Mouse (Mus musculus) neural tube, embryonic 15.5 days (tissue): ENCODE measurements at regions not wholly inside any gene's neighbourhood (a gene's known extent, or its start where the extent isn't known, plus 50 kb on each side); places are given as distances from the start of the nearest gene placed in this dataset.
A peak's percentile ranks its signal among the peaks of the same experiment; 100 is the strongest.

Experiments
- ATAC-seq: fragments of 200-750 bp; cut with Nextera tagmentation; 2 replicates; pipeline ENCODE4 v1.8.0; 2017; ENCODE audit warnings: mild to moderate bottlenecking, moderate TSS enrichment, moderate library complexity; ENCODE audit not compliant: low FRiP score
- H3K27ac ChIP-seq: fragments of 300-500 bp; sonication (generic); replicated peaks from 2 replicates; pipeline ENCODE4 v1.5.1; 2015; ENCODE audit warnings: mild to moderate bottlenecking, inconsistent platforms
- H3K27me3 ChIP-seq: fragments of 300-500 bp; sonication (generic); replicated peaks from 2 replicates; pipeline ENCODE4 v1.6.1; 2015; ENCODE audit warnings: inconsistent platforms
- H3K36me3 ChIP-seq: fragments of 300-500 bp; sonication (generic); 2 replicates; pipeline ENCODE4 v1.6.1; 2015; ENCODE audit warnings: inconsistent platforms
- H3K4me1 ChIP-seq: fragments of 300-500 bp; sonication (generic); 2 replicates; pipeline ENCODE4 v1.6.1; 2015; ENCODE audit warnings: inconsistent platforms
- H3K4me2 ChIP-seq: fragments of 300-500 bp; sonication (generic); 2 replicates; pipeline ENCODE4 v1.6.1; 2015; ENCODE audit warnings: inconsistent platforms, mild to moderate bottlenecking, moderate library complexity
- H3K4me3 ChIP-seq: fragments of 300-500 bp; sonication (generic); replicated peaks from 2 replicates; pipeline ENCODE4 v1.5.1; 2015; ENCODE audit warnings: mild to moderate bottlenecking, inconsistent platforms
- H3K9ac ChIP-seq: fragments of 300-500 bp; sonication (generic); replicated peaks from 2 replicates; pipeline ENCODE4 v1.6.1; 2015; ENCODE audit warnings: mild to moderate bottlenecking, inconsistent platforms
- H3K9me3 ChIP-seq: fragments of 300-500 bp; sonication (generic); replicated peaks from 2 replicates; pipeline ENCODE4 v1.6.1; 2016; ENCODE audit warnings: inconsistent platforms
- WGBS: fragments of 180-500 bp; shearing (Covaris S2); methylation state at CpG from one replicate; pipeline ENCODE4 v1.1.7; 2015; ENCODE audit warnings: mixed read lengths; 5-methylcytosine and 5-hydroxymethylcytosine counted together

GRCm38 (mm10) chr6:51078353-51078966, 354.0 kb upstream of the Nfe2l3 start:
- 47% methylated on average over 11 of the region's 11 CpGs for WGBS
- Histone ChIP-seq H3K4me1 (peaks cover 21% of the 10 kb centered on the region), H3K9me3 (no peaks in the 10 kb centered on the region), H3K27me3 (no peaks in the 10 kb centered on the region), H3K4me2 (no peak overlapping the region), H3K9ac (no peak overlapping the region), H3K36me3 (no peaks in the 10 kb centered on the region), H3K4me3 (no peak overlapping the region), H3K27ac (peak overlapping the region; percentile 56)
- ATAC-seq = peak; percentile 66

- no peak overlapping the region for H3K4me3 ChIP-seq
- H3K9ac ChIP-seq = no peak overlapping the region
- no peak for ATAC-seq
- no peaks in the 10 kb centered on the region for H3K27me3 ChIP-seq
- no peak overlapping the region for H3K4me2 ChIP-seq
- peaks cover 21% of the 10 kb centered on the region for H3K4me1 ChIP-seq
- H3K36me3 ChIP-seq = no peaks in the 10 kb centered on the region
- 74% methylated on average over 5 of the region's 5 CpGs for WGBS
- H3K9me3 ChIP-seq = no peaks in the 10 kb centered on the region
- H3K27ac ChIP-seq = no peak overlapping the region
Observed at GRCm38 (mm10) chr6:51078967-51079355, 353.5 kb upstream of the Nfe2l3 start.

GRCm38 (mm10) chr6:51081056-51081455, 351.4 kb upstream of the Nfe2l3 start:
- ATAC-seq = no peak
- H3K9me3 ChIP-seq = no peaks in the 10 kb centered on the region

GRCm38 (mm10) chr6:51084656-51085055, 347.8 kb upstream of the Nfe2l3 start:
- 0 out of 2 replicates have a peak, but pooled peaks cover 6% of the 10 kb centered on the region for H3K4me1 ChIP-seq
- H3K27ac ChIP-seq = no peak overlapping the region
- H3K27me3 ChIP-seq = no peaks in the 10 kb centered on the region
- WGBS = 83% methylated on average over 9 of the region's 9 CpGs
- no peak overlapping the region for H3K4me3 ChIP-seq
- no peaks in the 10 kb centered on the region for H3K9me3 ChIP-seq
- ATAC-seq = no peak
- H3K9ac ChIP-seq = no peak overlapping the region
- H3K4me2 ChIP-seq = no peak overlapping the region
- H3K36me3 ChIP-seq = no peaks in the 10 kb centered on the region

More at GRCm38 (mm10) chr6:51081056-51081455, 351.4 kb upstream of the Nfe2l3 start:
- Histone ChIP-seq H3K27me3 (no peaks in the 10 kb centered on the region), H3K4me3 (no peak overlapping the region), H3K4me2 (no peak overlapping the region), H3K27ac (no peak overlapping the region), H3K9ac (no peak overlapping the region), H3K36me3 (no peaks in the 10 kb centered on the region), H3K4me1 (peaks cover 23% of the 10 kb centered on the region)
- 86% methylated on average over 5 of the region's 5 CpGs for WGBS

- Histone ChIP-seq H3K27ac (no peak overlapping the region), H3K36me3 (no peaks in the 10 kb centered on the region), H3K9me3 (no peaks in the 10 kb centered on the region), H3K27me3 (no peaks in the 10 kb centered on the region), H3K4me2 (no peak overlapping the region), H3K4me3 (no peak overlapping the region), H3K4me1 (0 out of 2 replicates have a peak, but pooled peaks cover 6% of the 10 kb centered on the region), H3K9ac (no peak overlapping the region)
- WGBS = 67% methylated on average over 2 of the region's 2 CpGs
- no peak for ATAC-seq
Observed at GRCm38 (mm10) chr6:51085547-51085946, 346.9 kb upstream of the Nfe2l3 start.

- Histone ChIP-seq H3K4me1 (0 out of 2 replicates have a peak, but pooled peaks cover 6% of the 10 kb centered on the region), H3K4me3 (no peak overlapping the region), H3K27me3 (no peaks in the 10 kb centered on the region), H3K27ac (no peak overlapping the region), H3K9ac (no peak overlapping the region), H3K36me3 (no peaks in the 10 kb centered on the region), H3K4me2 (no peak overlapping the region), H3K9me3 (no peaks in the 10 kb centered on the region)
- ATAC-seq = no peak
- WGBS = 90% methylated on average over 4 of the region's 4 CpGs
Observed at GRCm38 (mm10) chr6:51086347-51086746, 346.1 kb upstream of the Nfe2l3 start.

GRCm38 (mm10) chr6:51087806-51088205, 344.7 kb upstream of the Nfe2l3 start:
- no peak overlapping the region for H3K27ac ChIP-seq
- H3K36me3 ChIP-seq = no peaks in the 10 kb centered on the region
- H3K9ac ChIP-seq = no peak overlapping the region
- no peaks in the 10 kb centered on the region for H3K9me3 ChIP-seq
- H3K4me3 ChIP-seq = no peak overlapping the region
- WGBS = 79% methylated on average over 2 of the region's 2 CpGs
- no peaks in the 10 kb centered on the region for H3K27me3 ChIP-seq
- H3K4me2 ChIP-seq = no peak overlapping the region
- no peak for ATAC-seq
- 0 out of 2 replicates have a peak, but pooled peaks cover 6% of the 10 kb centered on the region for H3K4me1 ChIP-seq

- H3K4me1 ChIP-seq = 0 out of 2 replicates have a peak, but pooled peaks cover 6% of the 10 kb centered on the region
- no peaks in the 10 kb centered on the region for H3K9me3 ChIP-seq
- ATAC-seq = no peak
- H3K4me2 ChIP-seq = no peak overlapping the region
- H3K27ac ChIP-seq = no peak overlapping the region
- H3K4me3 ChIP-seq = no peak overlapping the region
- H3K27me3 ChIP-seq = no peaks in the 10 kb centered on the region
- 40% methylated on average over 6 of the region's 6 CpGs for WGBS
- H3K36me3 ChIP-seq = no peaks in the 10 kb centered on the region
- no peak overlapping the region for H3K9ac ChIP-seq
Observed at GRCm38 (mm10) chr6:51088641-51089372, 343.7 kb upstream of the Nfe2l3 start.

GRCm38 (mm10) chr6:51093196-51093595, 339.3 kb upstream of the Nfe2l3 start:
- WGBS = 91% methylated on average over 4 of the region's 4 CpGs
- no peak for ATAC-seq

GRCm38 (mm10) chr6:51094304-51094703, 338.2 kb upstream of the Nfe2l3 start:
- no peak for ATAC-seq
- 76% methylated on average over 10 of the region's 10 CpGs for WGBS

More at GRCm38 (mm10) chr6:51093196-51093595, 339.3 kb upstream of the Nfe2l3 start:
- no peak overlapping the region for H3K9ac ChIP-seq
- H3K27ac ChIP-seq = no peak overlapping the region
- H3K4me3 ChIP-seq = no peak overlapping the region
- H3K4me1 ChIP-seq = 0 out of 2 replicates have a peak, but pooled peaks cover 4% of the 10 kb centered on the region
- no peaks in the 10 kb centered on the region for H3K27me3 ChIP-seq
- H3K4me2 ChIP-seq = no peak overlapping the region
- no peaks in the 10 kb centered on the region for H3K9me3 ChIP-seq
- H3K36me3 ChIP-seq = no peaks in the 10 kb centered on the region

GRCm38 (mm10) chr6:51097488-51097887, 335.0 kb upstream of the Nfe2l3 start:
- H3K27ac ChIP-seq = no peak overlapping the region
- no peak overlapping the region for H3K4me2 ChIP-seq
- no peak overlapping the region for H3K9ac ChIP-seq
- no peaks in the 10 kb centered on the region for H3K27me3 ChIP-seq
- H3K4me3 ChIP-seq = no peak overlapping the region
- 91% methylated on average over 6 of the region's 6 CpGs for WGBS
- H3K36me3 ChIP-seq = no peaks in the 10 kb centered on the region
- no peaks in the 10 kb centered on the region for H3K9me3 ChIP-seq
- ATAC-seq = no peak
- no peaks in the 10 kb centered on the region for H3K4me1 ChIP-seq

More at GRCm38 (mm10) chr6:51094304-51094703, 338.2 kb upstream of the Nfe2l3 start:
- Histone ChIP-seq H3K4me1 (no peaks in the 10 kb centered on the region), H3K36me3 (no peaks in the 10 kb centered on the region), H3K27me3 (no peaks in the 10 kb centered on the region), H3K9me3 (no peaks in the 10 kb centered on the region), H3K4me3 (no peak overlapping the region), H3K9ac (no peak overlapping the region), H3K27ac (no peak overlapping the region), H3K4me2 (no peak overlapping the region)

GRCm38 (mm10) chr6:51100341-51100740, 332.1 kb upstream of the Nfe2l3 start:
- Histone ChIP-seq H3K27me3 (no peaks in the 10 kb centered on the region), H3K27ac (no peak overlapping the region), H3K4me3 (no peak overlapping the region), H3K36me3 (no peaks in the 10 kb centered on the region), H3K4me1 (no peaks in the 10 kb centered on the region), H3K9ac (no peak overlapping the region), H3K9me3 (no peaks in the 10 kb centered on the region), H3K4me2 (no peak overlapping the region)
- ATAC-seq = no peak
- 89% methylated on average over 4 of the region's 4 CpGs for WGBS
